ENCODE assay signal across 27 mouse cellular contexts in the genomic region with DNA sequence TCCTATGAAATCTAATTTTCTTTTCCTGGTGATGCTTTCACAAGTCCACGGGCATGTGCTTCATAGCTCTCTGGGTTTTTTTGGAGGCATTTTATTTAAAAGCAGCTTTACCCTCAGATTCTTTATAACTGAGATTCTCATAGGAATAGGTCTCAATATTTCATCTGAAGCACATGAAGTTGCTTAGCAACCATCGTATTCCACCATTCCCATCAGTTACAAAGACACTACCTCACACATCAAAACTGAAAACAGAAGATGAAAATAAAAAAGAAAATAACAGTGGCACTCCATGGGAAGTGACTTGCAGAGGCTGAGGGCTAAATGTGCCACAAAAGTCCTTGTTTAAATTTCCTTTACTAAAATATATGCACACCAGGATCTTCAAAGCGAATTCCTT.
DNase-seq lines count a peak whose midpoint lies in the region; ATAC-seq and TF ChIP-seq lines count a peak whose summit lies in the region.
"Had no signal": no experiment of that assay in that cellular context is flagged by ENCODE, and none has a peak within 500 bp of the region (broad histone marks: within the 10 kb centered on the region; RNA-seq: fewer than 3 reads in every experiment).

No protein-coding gene starts in this region.

- H3K4me2 ChIP-seq in hindbrain, postnatal 0 days (ENCODE audit: low read depth, low read length), result no peak overlapping the region
- H3K4me2 ChIP-seq in hindbrain, embryonic 11.5 days (replicated peaks; ENCODE audit: low read depth, low read length), result no peak overlapping the region
- H3K4me2 ChIP-seq in midbrain, embryonic 16.5 days (ENCODE audit: low read length), result no peak overlapping the region
- no peak overlapping the region for H3K4me2 ChIP-seq in midbrain, postnatal 0 days (ENCODE audit: low read depth, low read length, poor library complexity, severe bottlenecking)
- H3K4me2 ChIP-seq: embryonic facial prominence, embryonic 13.5 days; forebrain, embryonic 15.5 days; heart, embryonic 13.5 days; hindbrain, embryonic 12.5 days; hindbrain, embryonic 15.5 days; intestine, embryonic 15.5 days had no signal

- no peak for ATAC-seq in hindbrain, postnatal 0 days
- ATAC-seq in hindbrain, embryonic 11.5 days (ENCODE audit: low FRiP score), result no peak
- peak; percentile 77 for ATAC-seq in midbrain, embryonic 16.5 days
- no peak for ATAC-seq in midbrain, postnatal 0 days (ENCODE audit: low FRiP score)
- ATAC-seq: CD4-positive, CD25-positive, alpha-beta regulatory T cell, adult 4 months; forebrain, embryonic 15.5 days; intestine, embryonic 15.5 days had no signal

- no peaks in the 10 kb centered on the region for H3K27me3 ChIP-seq in hindbrain, postnatal 0 days (ENCODE audit: insufficient read depth, low read length)
- H3K27me3 ChIP-seq in hindbrain, embryonic 11.5 days (ENCODE audit: control insufficient read depth, insufficient read depth, low read length), result no peaks in the 10 kb centered on the region
- H3K27me3 ChIP-seq in midbrain, embryonic 16.5 days (ENCODE audit: control insufficient read depth, insufficient read depth, low read depth, low read length), result no peaks in the 10 kb centered on the region
- no peaks in the 10 kb centered on the region for H3K27me3 ChIP-seq in midbrain, embryonic 10.5 days (ENCODE audit: low read depth, poor library complexity, severe bottlenecking)
- H3K27me3 ChIP-seq in midbrain, postnatal 0 days (ENCODE audit: insufficient read depth, low read length), result no peaks in the 10 kb centered on the region
- H3K27me3 ChIP-seq: embryonic facial prominence, embryonic 13.5 days; forebrain, embryonic 15.5 days; heart, embryonic 13.5 days; hindbrain, embryonic 12.5 days; hindbrain, embryonic 15.5 days; intestine, embryonic 15.5 days had no signal

- TF ChIP-seq CTCF in hindbrain, postnatal 0 days (IDR thresholded peaks at IDR 0.05; ENCODE audit: low read depth), result no peak
- no peak for TF ChIP-seq CTCF in midbrain, postnatal 0 days (IDR thresholded peaks at IDR 0.05)

- peak; percentile 7 for DNase-seq in hindbrain, postnatal 0 days (ENCODE audit: low spot score)
- no peak for DNase-seq in hindbrain, embryonic 11.5 days (ENCODE audit: low spot score)
- no peak for DNase-seq in midbrain, embryonic 10.5 days (ENCODE audit: low spot score)
- DNase-seq in midbrain, postnatal 0 days (ENCODE audit: low spot score), result peak; percentile 9
- DNase-seq in adrenal gland, postnatal 10 days, result no peak
- DNase-seq: adrenal gland, adult 2 months; adrenal gland, postnatal 25 days; cerebellum, adult 11 months; cerebellum, adult 2 months; cerebellum, adult 9-11 months; cerebellum, postnatal 25 days; gastrocnemius, postnatal 10 days; gastrocnemius, postnatal 36 days; heart, adult 2 months; heart, postnatal 14 days; heart, postnatal 4 days had no signal

- H3K4me3 ChIP-seq in hindbrain, postnatal 0 days (ENCODE audit: low read length), result no peak overlapping the region
- H3K4me3 ChIP-seq in hindbrain, embryonic 11.5 days (ENCODE audit: low read depth, low read length), result no peak overlapping the region
- H3K4me3 ChIP-seq in midbrain, embryonic 16.5 days (ENCODE audit: low read depth, low read length), result no peak overlapping the region
- H3K4me3 ChIP-seq in midbrain, embryonic 10.5 days, result no peak overlapping the region
- no peak overlapping the region for H3K4me3 ChIP-seq in midbrain, postnatal 0 days (ENCODE audit: low read depth, low read length)
- H3K4me3 ChIP-seq: embryonic facial prominence, embryonic 10.5 days; embryonic facial prominence, embryonic 13.5 days; erythroblast, embryonic 14.5 days; forebrain, embryonic 15.5 days; heart, adult 2 months; heart, embryonic 10.5 days; heart, embryonic 13.5 days; hindbrain, embryonic 12.5 days; hindbrain, embryonic 15.5 days; intestine, embryonic 15.5 days had no signal

- WGBS in hindbrain, postnatal 0 days, result 71% methylated on average over 3 of the region's 3 CpGs
- 85% methylated on average over 3 of the region's 3 CpGs for WGBS in hindbrain, embryonic 11.5 days
- WGBS in midbrain, embryonic 16.5 days, result 58% methylated on average over 3 of the region's 3 CpGs
- WGBS in midbrain, embryonic 10.5 days, result 89% methylated on average over 3 of the region's 3 CpGs
- WGBS in midbrain, postnatal 0 days, result 35% methylated on average over 3 of the region's 3 CpGs

- no peaks in the 10 kb centered on the region for H3K9me3 ChIP-seq in hindbrain, postnatal 0 days (ENCODE audit: low read length)
- no peaks in the 10 kb centered on the region for H3K9me3 ChIP-seq in hindbrain, embryonic 11.5 days (ENCODE audit: control insufficient read depth, low read length)
- no peaks in the 10 kb centered on the region for H3K9me3 ChIP-seq in midbrain, embryonic 16.5 days (replicated peaks; ENCODE audit: control insufficient read depth, low read length, poor library complexity, severe bottlenecking)
- H3K9me3 ChIP-seq in midbrain, embryonic 10.5 days (replicated peaks), result no peaks in the 10 kb centered on the region
- H3K9me3 ChIP-seq in midbrain, postnatal 0 days (ENCODE audit: low read length), result no peaks in the 10 kb centered on the region
- H3K9me3 ChIP-seq: embryonic facial prominence, embryonic 10.5 days; embryonic facial prominence, embryonic 13.5 days; forebrain, embryonic 15.5 days; heart, embryonic 10.5 days; heart, embryonic 13.5 days; hindbrain, embryonic 12.5 days; hindbrain, embryonic 15.5 days; intestine, embryonic 15.5 days had no signal

- H3K27ac ChIP-seq in hindbrain, postnatal 0 days, result no peak overlapping the region
- no peak overlapping the region for H3K27ac ChIP-seq in hindbrain, embryonic 11.5 days (ENCODE audit: low read depth, low read length)
- peak overlapping the region; percentile 47; the same call in 1 of the 2 replicates for H3K27ac ChIP-seq in midbrain, embryonic 16.5 days (ENCODE audit: low read length)
- H3K27ac ChIP-seq in midbrain, embryonic 10.5 days (replicated peaks), result no peak overlapping the region
- peak overlapping the region; percentile 21; the same call in 1 of the 2 replicates for H3K27ac ChIP-seq in midbrain, postnatal 0 days (ENCODE audit: low read depth, low read length)
- H3K27ac ChIP-seq: embryonic facial prominence, embryonic 10.5 days; embryonic facial prominence, embryonic 13.5 days; forebrain, embryonic 15.5 days; heart, adult 2 months; heart, embryonic 10.5 days; heart, embryonic 13.5 days; hindbrain, embryonic 12.5 days; hindbrain, embryonic 15.5 days; intestine, embryonic 15.5 days had no signal

- H3K9ac ChIP-seq in hindbrain, postnatal 0 days (replicated peaks; ENCODE audit: low read length), result no peak overlapping the region
- H3K9ac ChIP-seq in hindbrain, embryonic 11.5 days (ENCODE audit: low read depth, low read length), result no peak overlapping the region
- H3K9ac ChIP-seq in midbrain, embryonic 16.5 days (ENCODE audit: low read depth, low read length), result no peak overlapping the region
- H3K9ac ChIP-seq in midbrain, postnatal 0 days (replicated peaks; ENCODE audit: low read length, poor library complexity, severe bottlenecking), result no peak overlapping the region
- H3K9ac ChIP-seq: embryonic facial prominence, embryonic 13.5 days; forebrain, embryonic 15.5 days; heart, embryonic 13.5 days; hindbrain, embryonic 12.5 days; hindbrain, embryonic 15.5 days; intestine, embryonic 15.5 days had no signal

- H3K36me3 ChIP-seq in hindbrain, postnatal 0 days (ENCODE audit: insufficient read depth, low read length), result no peaks in the 10 kb centered on the region
- no peaks in the 10 kb centered on the region for H3K36me3 ChIP-seq in hindbrain, embryonic 11.5 days (ENCODE audit: control insufficient read depth, insufficient read depth, low read length)
- no peaks in the 10 kb centered on the region for H3K36me3 ChIP-seq in midbrain, embryonic 16.5 days (ENCODE audit: control insufficient read depth, insufficient read depth, low read length)
- no peaks in the 10 kb centered on the region for H3K36me3 ChIP-seq in midbrain, embryonic 10.5 days
- H3K36me3 ChIP-seq in midbrain, postnatal 0 days (ENCODE audit: insufficient read depth, low read length), result no peaks in the 10 kb centered on the region
- H3K36me3 ChIP-seq: embryonic facial prominence, embryonic 10.5 days; embryonic facial prominence, embryonic 13.5 days; forebrain, embryonic 15.5 days; heart, embryonic 10.5 days; heart, embryonic 13.5 days; hindbrain, embryonic 12.5 days; hindbrain, embryonic 15.5 days; intestine, embryonic 15.5 days had no signal

- no peaks in the 10 kb centered on the region for H3K4me1 ChIP-seq in hindbrain, postnatal 0 days (ENCODE audit: insufficient read depth, low read length)
- H3K4me1 ChIP-seq in hindbrain, embryonic 11.5 days (replicated peaks; ENCODE audit: control insufficient read depth, insufficient read depth, low read length), result no peaks in the 10 kb centered on the region
- H3K4me1 ChIP-seq in midbrain, embryonic 16.5 days (ENCODE audit: control insufficient read depth, insufficient read depth, low read length), result no peaks in the 10 kb centered on the region
- H3K4me1 ChIP-seq in midbrain, embryonic 10.5 days, result no peaks in the 10 kb centered on the region
- no peaks in the 10 kb centered on the region for H3K4me1 ChIP-seq in midbrain, postnatal 0 days (ENCODE audit: insufficient read depth, low read length)
- H3K4me1 ChIP-seq: embryonic facial prominence, embryonic 10.5 days; embryonic facial prominence, embryonic 13.5 days; forebrain, embryonic 15.5 days; heart, embryonic 10.5 days; heart, embryonic 13.5 days; hindbrain, embryonic 12.5 days; hindbrain, embryonic 15.5 days; intestine, embryonic 15.5 days had no signal

Comparison
In these comparisons a context has a peak if more than half of its experiments do, and no peak if none do; other contexts are left out.
1. DNase-seq: peak in hindbrain, postnatal 0 days (single experiment) and midbrain, postnatal 0 days (single experiment); none in hindbrain, embryonic 11.5 days (single experiment), midbrain, embryonic 10.5 days (single experiment) and adrenal gland, postnatal 10 days (single experiment).
2. H3K27ac ChIP-seq: peak in midbrain, embryonic 16.5 days (single experiment) and midbrain, postnatal 0 days (single experiment); none in hindbrain, postnatal 0 days (single experiment), hindbrain, embryonic 11.5 days (single experiment) and midbrain, embryonic 10.5 days (single experiment).